Mouse (Mus musculus) urinary bladder, postnatal 25 days (tissue): ENCODE data around the gene Ptpn11.
"Not testable (repeated sequence)": the region's sequence is repeated elsewhere in the genome, so short reads cannot be mapped to it uniquely, and the experiment has no call there.

ENCODE experiments used
- DNase-seq: peaks from one replicate; pipeline ENCODE4 v3.0.0; 2022; ENCODE audit warnings: low spot score

Ptpn11 gene

GRCm38 (mm10) chr5:121190836-121191583 lies at the start of gene Ptpn11:
TSS of gene Ptpn11 (minus strand) at chr5:121191397.
- peak; percentile 83 for DNase-seq

GRCm38 (mm10) chr5:121239846-121240245 lies 48.6 kb upstream of the Ptpn11 start:
- no peak for DNase-seq

- no peak for DNase-seq
Observed at GRCm38 (mm10) chr5:121238208-121238607, 47.0 kb upstream of the Ptpn11 start.

GRCm38 (mm10) chr5:121236171-121236570 lies 45.0 kb upstream of the Ptpn11 start:
- DNase-seq: no peak

GRCm38 (mm10) chr5:121233726-121234125 lies 42.5 kb upstream of the Ptpn11 start:
- DNase-seq: no peak

- no peak for DNase-seq
Observed at GRCm38 (mm10) chr5:121232789-121233188, 41.6 kb upstream of the Ptpn11 start.

- no peak for DNase-seq
Observed at GRCm38 (mm10) chr5:121230811-121231210, 39.6 kb upstream of the Ptpn11 start.

- no peak for DNase-seq
Observed at GRCm38 (mm10) chr5:121229182-121229581, 38.0 kb upstream of the Ptpn11 start.

- DNase-seq: not testable (repeated sequence)
Observed at GRCm38 (mm10) chr5:121227330-121227729, 36.1 kb upstream of the Ptpn11 start.

GRCm38 (mm10) chr5:121226845-121227244 lies 35.6 kb upstream of the Ptpn11 start:
- DNase-seq: no peak

GRCm38 (mm10) chr5:121226406-121226805 lies 35.2 kb upstream of the Ptpn11 start:
- DNase-seq: no peak

GRCm38 (mm10) chr5:121225854-121226253 lies 34.7 kb upstream of the Ptpn11 start:
- no peak for DNase-seq

- DNase-seq: no peak
Observed at GRCm38 (mm10) chr5:121224856-121225255, 33.7 kb upstream of the Ptpn11 start.

GRCm38 (mm10) chr5:121224020-121224419 lies 32.8 kb upstream of the Ptpn11 start:
- DNase-seq: not testable (repeated sequence)

- DNase-seq: no peak
Observed at GRCm38 (mm10) chr5:121221328-121221850, 30.2 kb upstream of the Ptpn11 start.

GRCm38 (mm10) chr5:121220732-121221301 lies 29.6 kb upstream of the Ptpn11 start:
- DNase-seq: no peak

GRCm38 (mm10) chr5:121219980-121220731 lies 29.0 kb upstream of the Ptpn11 start, which contains the start of gene Hectd4:
TSS of gene Hectd4 (plus strand) at chr5:121220219.
- peak; percentile 99 for DNase-seq

- DNase-seq: no peak
Observed at GRCm38 (mm10) chr5:121219190-121219589, 28.0 kb upstream of the Ptpn11 start.

GRCm38 (mm10) chr5:121217313-121217634 lies 26.1 kb upstream of the Ptpn11 start:
- no peak for DNase-seq

- DNase-seq: not testable (repeated sequence)
Observed at GRCm38 (mm10) chr5:121216584-121217312, 25.6 kb upstream of the Ptpn11 start.

- no peak for DNase-seq
Observed at GRCm38 (mm10) chr5:121216126-121216446, 24.9 kb upstream of the Ptpn11 start.
